Mouse (Mus musculus) brain, embryonic 14.5 days (tissue): Measurements from ENCODE around the gene Bcas2.

ENCODE experiments used
- CTCF ChIP-seq: fragments of 200-500 bp; IDR thresholded peaks from 2 replicates; pipeline ENCODE4 v1.5.1; 2012; ENCODE audit warnings: inconsistent platforms, mild to moderate bottlenecking, moderate library complexity, borderline replicate concordance; ENCODE audit not compliant: insufficient read depth, insufficient read length; ENCODE audit errors: extremely low read depth
- POLR2A ChIP-seq: fragments of 200-500 bp; IDR thresholded peaks from 2 replicates; pipeline ENCODE4 v1.6.1; 2012; ENCODE audit warnings: mild to moderate bottlenecking, inconsistent platforms, borderline replicate concordance; ENCODE audit not compliant: poor library complexity, insufficient read depth, insufficient read length, severe bottlenecking; ENCODE audit errors: extremely low read depth

DNA sequence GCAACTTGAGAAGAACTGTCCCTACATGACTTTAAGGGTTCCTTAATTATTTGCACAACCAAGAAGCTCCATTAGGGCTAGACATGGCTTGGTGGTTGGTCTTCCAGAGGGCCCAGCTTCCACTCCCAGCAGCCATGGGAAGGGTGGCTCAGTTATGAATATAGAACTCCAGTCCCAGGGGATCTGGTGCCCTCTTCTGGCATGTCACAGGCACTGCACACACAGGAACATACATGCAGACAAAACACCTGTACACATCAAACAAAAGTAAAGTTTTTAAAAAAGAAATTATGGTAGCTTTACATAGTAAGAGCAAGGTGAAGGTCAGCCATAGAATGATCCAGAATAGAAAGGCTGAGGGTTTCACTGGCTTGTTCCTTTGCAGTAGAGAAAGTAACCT lies 17.7 kb upstream of the Bcas2 start:
- peak; percentile 36; the same call in 1 of the 2 replicates for TF ChIP-seq CTCF
- no peak for TF ChIP-seq POLR2A
